Mouse (Mus musculus) midbrain, embryonic 15.5 days (tissue): ENCODE data around the gene Ctnna3. TPM values are rescaled to one million over a fixed set of nuclear protein-coding genes. Genes with fewer than 3 reads are reported as not detected.

Experiments used
- ATAC-seq: fragments of 200-750 bp; cut with Nextera tagmentation; replicated peaks from 2 replicates; pipeline ENCODE4 v1.8.0; 2017; ENCODE audit warnings: moderate TSS enrichment
- H3K27ac ChIP-seq: fragments of 300-500 bp; sonication (generic); 2 replicates; pipeline ENCODE4 v1.5.1; 2015; ENCODE audit warnings: mild to moderate bottlenecking, inconsistent platforms
- H3K27me3 ChIP-seq: fragments of 300-500 bp; sonication (generic); replicated peaks from 2 replicates; pipeline ENCODE4 v1.6.1; 2015; ENCODE audit warnings: inconsistent platforms
- H3K36me3 ChIP-seq: fragments of 300-500 bp; sonication (generic); replicated peaks from 2 replicates; pipeline ENCODE4 v1.6.1; 2015; ENCODE audit warnings: inconsistent platforms
- H3K4me1 ChIP-seq: fragments of 300-500 bp; sonication (generic); 2 replicates; pipeline ENCODE4 v1.6.1; 2015; ENCODE audit warnings: inconsistent platforms
- H3K4me2 ChIP-seq: fragments of 300-500 bp; sonication (generic); 2 replicates; pipeline ENCODE4 v1.6.1; 2015; ENCODE audit warnings: inconsistent platforms, mild to moderate bottlenecking, moderate library complexity
- H3K4me3 ChIP-seq: fragments of 300-500 bp; sonication (generic); 2 replicates; pipeline ENCODE4 v1.5.1; 2015; ENCODE audit warnings: mild to moderate bottlenecking, inconsistent platforms
- H3K9ac ChIP-seq: fragments of 300-500 bp; sonication (generic); 2 replicates; pipeline ENCODE4 v1.6.1; 2015; ENCODE audit warnings: mild to moderate bottlenecking, inconsistent platforms
- H3K9me3 ChIP-seq: fragments of 300-500 bp; sonication (generic); 2 replicates; pipeline ENCODE4 v1.6.1; 2016; ENCODE audit warnings: inconsistent platforms
- WGBS: fragments of 180-500 bp; shearing (Covaris S2); methylation state at CpG from one replicate; pipeline ENCODE4 v1.1.7; 2015; ENCODE audit warnings: mixed read lengths; 5-methylcytosine and 5-hydroxymethylcytosine counted together
- polyA plus RNA-seq: library from polyadenylated mRNA; unstranded; fragments of >200 nt; fragmentation: Nextera tagmentation; extraction: Ambion mirVana; gene quantifications from 2 replicates; pipeline ENCODE4 v1.2.1, GENCODE M21; 2015

Ctnna3 gene
- polyA plus RNA-seq, 1 experiment from 2014 or later: 0.80 TPM

- Histone ChIP-seq H3K9me3 (no peaks in the 10 kb centered on the region), H3K4me2 (peak overlapping the region; percentile 22; the same call in 1 of the 2 replicates), H3K4me1 (peaks cover 13% of the 10 kb centered on the region; the same call in 1 of the 2 replicates), H3K36me3 (no peaks in the 10 kb centered on the region), H3K9ac (no peak overlapping the region), H3K27me3 (no peaks in the 10 kb centered on the region), H3K4me3 (no peak overlapping the region), H3K27ac (no peak overlapping the region)
- 0 out of 2 replicates have a peak, but pooled peaks have one; percentile 27 for ATAC-seq
- 42% methylated on average over 10 of the region's 10 CpGs for WGBS
Measured at GRCm38 (mm10) chr10:64076410-64077052, 646.6 kb downstream of the Ctnna3 start.

DNA sequence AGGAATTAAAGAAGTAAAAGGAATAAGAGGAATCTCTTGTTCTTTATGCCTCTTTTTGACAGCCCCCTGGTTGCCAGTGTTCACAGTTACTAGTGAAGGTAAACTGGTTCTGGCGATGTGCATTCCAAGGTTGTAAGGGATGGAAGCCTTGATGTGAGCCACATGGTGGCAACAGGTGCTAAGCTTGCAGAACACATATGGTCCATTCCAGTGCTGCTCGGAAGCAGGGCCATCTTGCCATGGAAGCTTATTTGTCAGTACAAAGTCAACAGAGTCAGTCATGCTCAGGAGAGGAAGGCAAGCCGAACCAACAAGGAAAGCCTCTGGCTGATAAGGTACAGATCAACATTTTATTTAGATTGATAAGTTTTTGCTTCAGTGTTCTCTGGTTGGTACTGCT lies 652.4 kb downstream of the Ctnna3 start:
- WGBS: 90% methylated on average over 3 of the region's 3 CpGs
- no peak for ATAC-seq
- no peaks in the 10 kb centered on the region for H3K27me3 ChIP-seq
- no peaks in the 10 kb centered on the region for H3K9me3 ChIP-seq
- no peak overlapping the region for H3K4me2 ChIP-seq
- no peak overlapping the region for H3K4me3 ChIP-seq
- H3K36me3 ChIP-seq: no peaks in the 10 kb centered on the region
- no peak overlapping the region for H3K9ac ChIP-seq
- H3K4me1 ChIP-seq: peaks cover 12% of the 10 kb centered on the region
- no peak overlapping the region for H3K27ac ChIP-seq

DNA sequence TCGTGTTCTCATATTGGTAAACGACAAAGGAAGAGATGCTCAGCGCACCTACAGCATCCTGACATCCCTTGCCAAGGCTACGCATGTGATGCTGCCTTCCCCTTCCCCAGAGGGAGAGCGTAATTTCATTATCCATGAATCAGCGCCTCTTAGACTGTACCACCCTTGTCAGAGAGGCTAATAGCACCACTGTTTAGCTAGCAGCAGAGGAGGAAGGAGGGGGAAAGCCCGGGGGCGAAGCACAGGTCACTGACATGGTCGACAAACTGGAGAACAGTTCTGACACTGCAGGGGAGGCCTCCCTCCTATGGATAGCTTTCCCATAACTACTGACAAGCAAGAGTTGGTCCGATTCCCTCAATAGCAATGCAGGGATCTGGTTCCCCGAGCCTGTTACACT lies 653.9 kb downstream of the Ctnna3 start:
- H3K4me1 ChIP-seq: peaks cover 15% of the 10 kb centered on the region
- 52% methylated on average over 11 of the region's 11 CpGs for WGBS
- H3K4me3 ChIP-seq: peak overlapping the region; percentile 25
- H3K4me2 ChIP-seq: peak overlapping the region; percentile 43
- H3K9me3 ChIP-seq: no peaks in the 10 kb centered on the region
- H3K36me3 ChIP-seq: no peaks in the 10 kb centered on the region
- no peak overlapping the region for H3K27ac ChIP-seq
- H3K27me3 ChIP-seq: no peaks in the 10 kb centered on the region
- H3K9ac ChIP-seq: peak overlapping the region; percentile 16; the same call in 1 of the 2 replicates
- ATAC-seq: peak; percentile 31; the same call in 1 of the 2 replicates

DNA sequence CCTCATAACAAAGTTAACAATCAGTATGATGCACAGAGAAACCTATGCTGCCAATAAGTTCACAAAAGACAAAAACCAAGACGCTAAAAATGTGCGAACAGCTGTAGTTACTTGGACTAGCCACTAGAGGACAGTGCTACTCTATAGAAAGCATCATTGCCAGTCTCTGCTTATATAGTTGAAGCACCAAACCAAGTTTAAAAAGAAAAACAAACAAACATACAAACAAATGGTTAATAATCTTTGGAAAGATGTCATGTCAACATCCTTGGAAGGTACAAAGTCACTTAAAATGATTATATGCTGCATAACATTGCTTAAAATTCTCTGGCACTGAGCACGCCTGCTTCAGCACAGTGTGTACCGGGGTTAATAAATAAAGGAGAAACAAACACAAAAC lies 654.6 kb downstream of the Ctnna3 start:
- Histone ChIP-seq H3K4me2 (peak overlapping the region; percentile 77), H3K4me1 (peaks cover 19% of the 10 kb centered on the region), H3K27ac (no peak overlapping the region), H3K4me3 (peak overlapping the region; percentile 54), H3K9ac (no peak overlapping the region), H3K27me3 (no peaks in the 10 kb centered on the region), H3K36me3 (no peaks in the 10 kb centered on the region), H3K9me3 (no peaks in the 10 kb centered on the region)
- 35% methylated on average over 4 of the region's 4 CpGs for WGBS
- no peak for ATAC-seq

- Histone ChIP-seq H3K9ac (peak overlapping the region; percentile 30; the same call in 1 of the 2 replicates), H3K27me3 (no peaks in the 10 kb centered on the region), H3K27ac (0 out of 2 replicates have a peak overlapping the region, but pooled peaks have one; percentile 18), H3K4me2 (peak overlapping the region; percentile 77), H3K4me3 (peak overlapping the region; percentile 54), H3K4me1 (peaks cover 19% of the 10 kb centered on the region), H3K9me3 (no peaks in the 10 kb centered on the region), H3K36me3 (no peaks in the 10 kb centered on the region)
- WGBS: 56% methylated on average over 16 of the region's 16 CpGs
- no peak for ATAC-seq
Measured at GRCm38 (mm10) chr10:64086183-64086566, 656.3 kb downstream of the Ctnna3 start.

DNA sequence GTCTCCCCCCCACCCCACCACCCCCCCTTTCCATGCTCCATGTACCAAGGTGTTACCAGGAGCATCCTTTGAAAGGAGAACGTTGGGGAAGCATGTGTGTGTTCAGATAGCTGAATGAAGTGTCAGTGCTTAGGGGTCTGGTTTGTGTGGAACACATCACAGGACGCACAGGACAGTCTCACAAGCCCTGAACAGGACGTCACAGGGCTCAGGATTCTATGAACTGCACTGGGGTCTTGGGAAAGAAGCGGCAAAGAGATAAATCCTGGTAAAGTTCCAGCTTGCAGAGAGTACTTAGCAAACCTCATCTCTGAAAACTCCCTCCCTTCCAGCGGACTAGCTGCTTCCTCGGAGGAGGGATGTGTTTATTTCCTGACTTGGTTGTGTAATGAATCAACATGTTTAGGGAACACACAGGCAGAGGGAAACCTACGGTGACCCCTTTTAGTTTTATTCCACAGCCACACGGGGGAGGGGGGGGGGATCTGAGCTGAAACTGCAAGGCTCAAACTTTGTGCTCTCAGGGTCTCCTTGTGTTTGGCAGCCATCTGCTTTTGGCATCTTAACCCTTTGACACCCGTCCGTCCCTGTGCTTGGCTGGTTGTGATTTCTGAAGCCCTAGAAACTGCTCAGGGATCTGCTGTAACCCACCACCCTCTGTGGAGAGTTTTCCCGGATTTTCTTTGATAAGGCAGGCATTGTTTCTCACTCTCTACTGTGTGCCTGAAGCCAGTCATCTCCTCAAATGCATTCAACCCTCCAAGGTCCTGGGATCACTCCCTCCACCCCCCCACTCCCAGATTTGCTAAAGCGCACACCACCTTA lies 656.9 kb downstream of the Ctnna3 start:
- H3K36me3 ChIP-seq: no peaks in the 10 kb centered on the region
- no peak for ATAC-seq
- H3K27ac ChIP-seq: 0 out of 2 replicates have a peak overlapping the region, but pooled peaks have one; percentile 18

GRCm38 (mm10) chr10:64087521-64087920 lies 657.6 kb downstream of the Ctnna3 start:
- peak overlapping the region; percentile 54 for H3K4me3 ChIP-seq
- peak overlapping the region; percentile 57 for H3K9ac ChIP-seq
- no peaks in the 10 kb centered on the region for H3K27me3 ChIP-seq
- no peaks in the 10 kb centered on the region for H3K36me3 ChIP-seq
- peaks cover 19% of the 10 kb centered on the region for H3K4me1 ChIP-seq
- under 1% methylated on average over 12 of the region's 12 CpGs for WGBS
- H3K4me2 ChIP-seq: peak overlapping the region; percentile 77
- no peak for ATAC-seq
- H3K27ac ChIP-seq: peak overlapping the region; percentile 35; the same call in 1 of the 2 replicates
- H3K9me3 ChIP-seq: no peaks in the 10 kb centered on the region

More for the DNA sequence above, 656.9 kb downstream of the Ctnna3 start:
- Histone ChIP-seq H3K9me3 (no peaks in the 10 kb centered on the region), H3K4me3 (peak overlapping the region; percentile 54), H3K4me2 (peak overlapping the region; percentile 77), H3K27me3 (no peaks in the 10 kb centered on the region), H3K9ac (peak overlapping the region; percentile 57), H3K4me1 (peaks cover 19% of the 10 kb centered on the region)
- WGBS: 3% methylated on average over 12 of the region's 12 CpGs

DNA sequence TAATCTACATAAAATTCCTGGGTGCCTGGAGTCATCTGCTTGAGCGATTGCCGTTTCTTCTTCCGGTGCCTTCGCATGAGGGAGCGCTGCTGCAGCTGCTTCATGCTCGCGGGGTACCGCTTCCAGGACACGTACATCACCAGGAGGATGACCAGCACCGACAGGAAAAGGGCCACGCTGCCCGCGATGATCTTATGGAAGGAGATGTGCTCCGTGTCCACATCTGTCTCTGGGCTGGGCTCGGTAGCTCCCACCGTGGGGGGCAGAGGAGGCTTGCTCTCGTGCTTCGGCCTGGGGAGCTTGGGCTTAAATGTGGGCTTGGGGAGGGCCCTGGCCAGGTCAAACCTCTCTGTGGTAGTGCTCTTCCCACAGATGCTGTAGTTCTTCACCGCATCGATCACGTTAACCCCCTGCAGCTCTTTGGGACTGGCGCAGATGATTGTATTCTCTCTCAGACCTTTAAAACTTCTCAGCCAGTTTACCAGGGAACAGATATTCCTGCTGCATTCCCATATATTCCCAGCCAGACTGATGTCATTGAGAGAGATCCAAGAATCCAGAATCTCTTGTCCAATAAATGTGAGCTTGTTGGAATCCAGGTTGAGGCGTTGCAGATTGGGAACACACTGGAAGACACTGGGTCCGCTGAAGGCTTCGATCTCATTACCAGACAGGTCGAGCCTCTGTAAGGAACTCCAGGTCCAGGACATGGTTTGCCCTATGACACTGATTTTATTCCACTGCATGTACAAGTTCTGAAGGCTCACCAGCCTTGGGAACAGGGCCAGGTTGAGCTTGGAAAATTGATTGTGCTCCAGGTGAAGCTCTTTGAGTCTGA lies 658.3 kb downstream of the Ctnna3 start:
- H3K27me3 ChIP-seq: no peaks in the 10 kb centered on the region

GRCm38 (mm10) chr10:64088774-64089460 lies 659.0 kb downstream of the Ctnna3 start:
- H3K27ac ChIP-seq: 0 out of 2 replicates have a peak overlapping the region, but pooled peaks have one; percentile 5
- WGBS: 17% methylated on average over 19 of the region's 19 CpGs
- peaks cover 14% of the 10 kb centered on the region for H3K4me1 ChIP-seq
- peak overlapping the region; percentile 39 for H3K9ac ChIP-seq
- H3K36me3 ChIP-seq: no peaks in the 10 kb centered on the region
- no peaks in the 10 kb centered on the region for H3K27me3 ChIP-seq
- peak overlapping the region; percentile 77 for H3K4me2 ChIP-seq
- H3K9me3 ChIP-seq: no peaks in the 10 kb centered on the region
- peak overlapping the region; percentile 54 for H3K4me3 ChIP-seq
- ATAC-seq: no peak

More for the DNA sequence above, 658.3 kb downstream of the Ctnna3 start:
- Histone ChIP-seq H3K9ac (peak overlapping the region; percentile 57), H3K4me1 (peaks cover 19% of the 10 kb centered on the region), H3K4me2 (peak overlapping the region; percentile 77), H3K36me3 (no peaks in the 10 kb centered on the region), H3K4me3 (peak overlapping the region; percentile 54), H3K27ac (peak overlapping the region; percentile 35; the same call in 1 of the 2 replicates), H3K9me3 (no peaks in the 10 kb centered on the region)
- ATAC-seq: peak; percentile 16; the same call in 1 of the 2 replicates
- WGBS: 4% methylated on average over 26 of the region's 26 CpGs

- ATAC-seq: peak; percentile 95
- 1% methylated on average over 22 of the region's 22 CpGs for WGBS
- Histone ChIP-seq H3K9ac (peak within 1 kb of the TSS; percentile 55), H3K36me3 (no peaks in the 10 kb centered on the region), H3K4me1 (peaks cover 12% of the 10 kb centered on the region), H3K9me3 (no peaks in the 10 kb centered on the region), H3K27me3 (no peaks in the 10 kb centered on the region), H3K27ac (peak within 1 kb of the TSS; percentile 75), H3K4me2 (peak within 1 kb of the TSS; percentile 77), H3K4me3 (peak within 1 kb of the TSS; percentile 54)
Measured at GRCm38 (mm10) chr10:64089680-64090460, 660.0 kb downstream of the Ctnna3 start, which contains the start of gene Lrrtm3. Gene Lrrtm3 (minus strand): TSS chr10:64090277.
